Mouse (Mus musculus): ENCODE results near the gene Olfr539. TPM values are rescaled to one million over a fixed set of nuclear protein-coding genes. Genes with fewer than 3 reads are reported as not detected.

Olfr539 gene
- polyA plus RNA-seq, 1 experiment from 2014 or later = not detected

- no peak for ATAC-seq
- Histone ChIP-seq H3K4me2 (ENCODE audit: low read depth, low read length) (no peak within 1 kb of the TSS), H3K9me3 (ENCODE audit: low read length) (no peaks in the 10 kb centered on the region), H3K9ac (replicated peaks) (no peak within 1 kb of the TSS), H3K4me3 (ENCODE audit: low read depth, low read length) (no peak within 1 kb of the TSS), H3K4me1 (ENCODE audit: insufficient read depth) (no peaks in the 10 kb centered on the region), H3K27ac (ENCODE audit: low read depth) (no peak within 1 kb of the TSS), H3K27me3 (ENCODE audit: insufficient read depth, low read length) (no peaks in the 10 kb centered on the region), H3K36me3 (replicated peaks; ENCODE audit: insufficient read depth, low read length) (no peaks in the 10 kb centered on the region)
- 69% methylated on average over 1 of the region's 1 CpGs for WGBS (ENCODE audit: insufficient replicate concordance)
- TF ChIP-seq EP300 (IDR thresholded peaks at IDR 0.05; ENCODE audit: low read depth) (no peak), CTCF (IDR thresholded peaks at IDR 0.05; ENCODE audit: low read depth) (no peak)
- DNase-seq = no peak
These were observed 21.9 kb downstream of the Olfr539 start, which contains the start of gene Olfr45 for GRCm38 (mm10) chr7:140681651-140682050. TSS of gene Olfr45 (plus strand) at chr7:140681951.

DNA sequence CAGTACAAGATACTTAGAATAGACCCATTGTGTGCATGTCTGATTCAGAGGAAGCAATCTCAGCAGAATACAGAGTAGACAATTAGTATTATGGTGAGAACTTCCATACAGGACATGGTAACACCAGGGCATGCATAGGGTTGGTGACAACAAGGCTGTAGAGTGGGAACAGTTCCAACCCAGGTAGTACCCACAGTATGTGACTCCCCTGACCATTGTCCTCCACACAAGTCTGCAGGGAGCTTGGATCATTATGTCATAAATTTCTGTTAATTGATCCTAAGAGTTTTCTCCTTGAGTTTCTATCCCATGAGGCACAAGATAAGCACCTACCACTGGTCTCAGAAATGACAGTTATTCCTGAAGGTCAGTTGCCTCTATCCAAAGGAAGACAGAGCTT, 37.2 kb downstream of the Olfr539 start, which contains the start of gene Olfr541:
Olfr541 (plus strand) TSS at position 301 of the 400 bp plus-strand sequence.
- Histone ChIP-seq H3K4me1 (ENCODE audit: insufficient read depth) (no peaks in the 10 kb centered on the region), H3K9ac (replicated peaks) (no peak within 1 kb of the TSS), H3K27ac (ENCODE audit: low read depth) (no peak within 1 kb of the TSS), H3K36me3 (replicated peaks; ENCODE audit: insufficient read depth, low read length) (no peaks in the 10 kb centered on the region), H3K27me3 (ENCODE audit: insufficient read depth, low read length) (no peaks in the 10 kb centered on the region), H3K9me3 (ENCODE audit: low read length) (no peaks in the 10 kb centered on the region), H3K4me2 (ENCODE audit: low read depth, low read length) (no peak within 1 kb of the TSS), H3K4me3 (ENCODE audit: low read depth, low read length) (no peak within 1 kb of the TSS)
- no peak for DNase-seq
- TF ChIP-seq CTCF (IDR thresholded peaks at IDR 0.05; ENCODE audit: low read depth) = no peak
- TF ChIP-seq EP300 (IDR thresholded peaks at IDR 0.05; ENCODE audit: low read depth) = no peak
- no peak for ATAC-seq

DNA sequence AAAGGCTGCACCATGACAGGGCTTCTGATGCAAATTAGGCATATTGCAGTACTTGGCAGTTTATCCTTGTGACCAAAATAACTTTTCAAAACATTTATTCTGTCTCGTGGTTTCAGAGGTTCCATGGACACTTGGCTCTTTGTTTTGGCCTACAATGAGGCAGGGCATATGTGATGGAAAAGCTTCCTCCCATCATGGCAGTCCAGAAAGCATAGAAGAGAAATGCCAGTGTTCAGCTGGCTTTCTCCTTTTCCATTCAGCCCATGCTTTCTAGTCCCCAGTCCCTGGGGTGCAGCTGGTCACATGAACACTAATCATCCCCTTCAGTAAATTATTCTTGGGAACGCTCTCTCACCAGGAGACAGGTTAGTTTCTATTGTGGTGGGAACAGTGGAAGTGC, 46.6 kb downstream of the Olfr539 start:
- WGBS (ENCODE audit: insufficient replicate concordance) = 52% methylated on average over 2 of the region's 2 CpGs

GRCm38 (mm10) chr7:140707536-140708284, 48.0 kb downstream of the Olfr539 start:
- 0 out of 2 replicates have a peak overlapping the region, but pooled peaks have one; percentile 23 for H3K27ac ChIP-seq (ENCODE audit: low read depth)
- peak; percentile 98 for ATAC-seq

More for the DNA sequence above, 46.6 kb downstream of the Olfr539 start:
- TF ChIP-seq EP300 (IDR thresholded peaks at IDR 0.05; ENCODE audit: low read depth) (no peak), CTCF (IDR thresholded peaks at IDR 0.05; ENCODE audit: low read depth) (no peak)
- no peak overlapping the region for H3K4me3 ChIP-seq (ENCODE audit: low read depth, low read length)
- H3K27me3 ChIP-seq (ENCODE audit: insufficient read depth, low read length) = no peaks in the 10 kb centered on the region
- no peaks in the 10 kb centered on the region for H3K36me3 ChIP-seq (replicated peaks; ENCODE audit: insufficient read depth, low read length)
- DNase-seq (no peak), ATAC-seq (no peak)
- H3K4me1 ChIP-seq (ENCODE audit: insufficient read depth) = no peaks in the 10 kb centered on the region; the same call in 1 of the 2 replicates
- H3K4me2 ChIP-seq (ENCODE audit: low read depth, low read length) = no peak overlapping the region
- no peak overlapping the region for H3K27ac ChIP-seq (ENCODE audit: low read depth)
- no peaks in the 10 kb centered on the region for H3K9me3 ChIP-seq (ENCODE audit: low read length)
- no peak overlapping the region for H3K9ac ChIP-seq (replicated peaks)

GRCm38 (mm10) chr7:140717155-140718055, 57.7 kb downstream of the Olfr539 start:
- Histone ChIP-seq H3K27me3 (ENCODE audit: insufficient read depth, low read length) (no peaks in the 10 kb centered on the region), H3K4me2 (ENCODE audit: low read depth, low read length) (no peak overlapping the region), H3K9ac (replicated peaks) (no peak overlapping the region), H3K9me3 (ENCODE audit: low read length) (no peaks in the 10 kb centered on the region), H3K27ac (ENCODE audit: low read depth) (peak overlapping the region; percentile 62), H3K36me3 (replicated peaks; ENCODE audit: insufficient read depth, low read length) (no peaks in the 10 kb centered on the region), H3K4me3 (ENCODE audit: low read depth, low read length) (no peak overlapping the region), H3K4me1 (ENCODE audit: insufficient read depth) (peaks cover 14% of the 10 kb centered on the region)
- 63% methylated on average over 7 of the region's 7 CpGs for WGBS (ENCODE audit: insufficient replicate concordance)
- peak; percentile 31 for DNase-seq
- peak; percentile 62 for ATAC-seq
- peak; percentile 57 for TF ChIP-seq EP300 (IDR thresholded peaks at IDR 0.05; ENCODE audit: low read depth)
- no peak for TF ChIP-seq CTCF (IDR thresholded peaks at IDR 0.05; ENCODE audit: low read depth)

More at GRCm38 (mm10) chr7:140707536-140708284, 48.0 kb downstream of the Olfr539 start:
- Histone ChIP-seq H3K9me3 (ENCODE audit: low read length) (no peaks in the 10 kb centered on the region), H3K27me3 (ENCODE audit: insufficient read depth, low read length) (no peaks in the 10 kb centered on the region), H3K4me3 (ENCODE audit: low read depth, low read length) (no peak overlapping the region), H3K36me3 (replicated peaks; ENCODE audit: insufficient read depth, low read length) (no peaks in the 10 kb centered on the region), H3K9ac (replicated peaks) (no peak overlapping the region), H3K4me2 (ENCODE audit: low read depth, low read length) (no peak overlapping the region), H3K4me1 (ENCODE audit: insufficient read depth) (no peaks in the 10 kb centered on the region; the same call in 1 of the 2 replicates)
- no peak for DNase-seq
- WGBS (ENCODE audit: insufficient replicate concordance) = 66% methylated on average over 6 of the region's 6 CpGs
- TF ChIP-seq CTCF (IDR thresholded peaks at IDR 0.05; ENCODE audit: low read depth) (no peak), EP300 (IDR thresholded peaks at IDR 0.05; ENCODE audit: low read depth) (peak; percentile 80)

DNA sequence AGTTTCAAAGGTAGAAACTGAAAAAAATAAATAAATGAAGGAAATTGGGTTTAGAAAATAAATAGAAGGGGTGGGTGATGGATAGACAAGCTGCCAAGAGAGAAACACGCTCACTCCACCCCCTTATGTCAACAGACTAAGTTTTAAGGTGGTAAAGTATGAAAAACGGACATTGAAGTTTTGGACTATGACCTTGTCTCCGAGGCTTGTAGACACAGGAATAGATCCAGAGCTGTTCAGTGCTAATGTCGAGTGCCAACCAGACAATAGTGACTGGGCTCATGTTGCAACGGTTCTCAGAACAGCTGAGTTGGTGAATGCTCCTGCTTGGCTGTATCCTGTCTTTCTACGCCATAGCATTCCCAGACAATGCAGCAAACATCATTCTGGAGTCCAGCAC, 61.4 kb downstream of the Olfr539 start:
- no peak for TF ChIP-seq CTCF (IDR thresholded peaks at IDR 0.05; ENCODE audit: low read depth)
- TF ChIP-seq EP300 (IDR thresholded peaks at IDR 0.05; ENCODE audit: low read depth) = peak; percentile 74

More for the DNA sequence above, 61.4 kb downstream of the Olfr539 start:
- Histone ChIP-seq H3K4me1 (ENCODE audit: insufficient read depth) (peaks cover 14% of the 10 kb centered on the region), H3K9ac (replicated peaks) (no peak overlapping the region), H3K36me3 (replicated peaks; ENCODE audit: insufficient read depth, low read length) (no peaks in the 10 kb centered on the region), H3K27me3 (ENCODE audit: insufficient read depth, low read length) (no peaks in the 10 kb centered on the region), H3K9me3 (ENCODE audit: low read length) (no peaks in the 10 kb centered on the region), H3K4me2 (ENCODE audit: low read depth, low read length) (no peak overlapping the region), H3K4me3 (ENCODE audit: low read depth, low read length) (no peak overlapping the region), H3K27ac (ENCODE audit: low read depth) (peak overlapping the region; percentile 69)
- peak; percentile 30 for DNase-seq
- ATAC-seq = peak; percentile 80
- 44% methylated on average over 6 of the region's 6 CpGs for WGBS (ENCODE audit: insufficient replicate concordance)
